Mouse (Mus musculus): ENCODE results near the gene Usf2. TPM values are rescaled to one million over a fixed set of nuclear protein-coding genes. Genes with fewer than 3 reads are reported as not detected.

Gene Usf2
- total RNA-seq (2023): 100 to 1,000 TPM; 148 to 186 TPM

DNA sequence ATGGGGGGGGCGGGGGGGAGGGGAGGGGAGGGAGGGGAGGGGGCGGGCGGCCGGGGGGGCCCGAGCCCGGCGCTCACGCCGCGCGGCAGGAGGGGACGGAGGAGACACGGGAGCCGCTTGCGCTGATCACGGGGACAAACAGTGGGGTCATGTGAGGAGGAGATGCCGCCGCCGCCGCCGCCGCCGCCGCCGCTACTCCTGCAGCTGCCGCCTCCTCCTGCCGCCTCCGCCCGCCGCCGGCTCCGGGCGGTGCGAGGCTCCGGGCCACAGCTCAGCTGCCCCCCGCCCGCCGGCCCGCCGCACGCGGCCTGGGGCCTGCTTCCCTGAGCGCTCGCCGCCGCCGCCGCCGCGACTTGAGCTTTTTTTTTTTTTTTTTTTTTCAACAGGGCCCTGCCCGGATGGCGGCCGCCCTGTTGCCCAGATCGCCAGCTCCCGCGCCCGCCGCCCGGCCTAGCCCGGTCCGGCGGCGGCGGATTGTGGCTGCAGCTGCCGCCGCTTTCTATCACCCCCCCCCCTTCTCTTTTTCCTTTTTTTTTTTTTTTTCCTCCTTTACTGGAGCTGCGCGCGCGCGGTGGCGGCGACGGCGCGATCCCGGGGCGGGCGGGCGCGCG, at the start of gene Usf2:
Usf2 (minus strand) TSS at position 48 of the 611 bp plus-strand sequence.

DNA sequence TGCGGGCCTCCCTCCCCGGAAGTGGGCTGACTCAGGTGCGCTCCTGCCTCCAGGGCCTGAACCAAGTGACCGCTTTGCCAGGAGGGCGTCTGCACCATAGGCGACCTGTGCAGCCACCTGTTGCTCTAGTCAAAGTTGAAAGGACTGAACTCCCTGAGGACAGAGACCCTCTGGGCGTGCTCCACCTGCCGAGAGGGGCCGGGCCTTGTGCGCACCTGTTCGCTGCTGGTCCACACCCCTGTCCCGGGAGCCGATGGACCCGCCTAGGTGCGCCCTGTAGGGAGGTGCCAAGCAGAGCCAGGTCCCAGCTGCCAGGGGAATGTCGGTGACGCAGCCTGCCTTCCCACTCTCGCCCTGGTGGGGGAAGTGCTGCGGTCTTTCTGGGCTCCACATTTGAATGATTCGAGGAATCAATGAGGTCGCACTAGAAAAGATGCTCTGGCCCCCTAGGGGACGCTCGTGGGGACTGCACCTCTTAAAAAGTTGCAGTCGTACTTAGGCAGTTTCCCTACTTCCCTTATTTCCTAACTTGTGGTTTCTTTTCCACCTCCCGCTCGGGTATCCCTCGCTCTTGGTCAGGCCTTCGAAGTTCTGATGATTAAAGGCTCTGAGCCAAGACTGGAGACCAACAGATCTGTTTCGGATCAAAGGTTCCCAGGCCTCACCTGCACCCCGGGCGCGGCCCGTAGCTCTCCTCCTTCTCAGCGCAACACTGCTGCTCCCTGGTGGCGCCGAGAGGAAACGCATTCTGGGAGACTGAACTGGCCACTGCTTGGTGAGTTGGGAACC, 17.1 kb upstream of the Usf2 start, which contains the start of gene Fam187b:
Fam187b (plus strand) TSS at position 290 of the 789 bp plus-strand sequence.

GRCm38 (mm10) chr7:30973251-30973500, 16.6 kb upstream of the Usf2 start, which contains the start of gene Lsr:
Gene Lsr, minus strand, starts transcription at chr7:30973464.

DNA sequence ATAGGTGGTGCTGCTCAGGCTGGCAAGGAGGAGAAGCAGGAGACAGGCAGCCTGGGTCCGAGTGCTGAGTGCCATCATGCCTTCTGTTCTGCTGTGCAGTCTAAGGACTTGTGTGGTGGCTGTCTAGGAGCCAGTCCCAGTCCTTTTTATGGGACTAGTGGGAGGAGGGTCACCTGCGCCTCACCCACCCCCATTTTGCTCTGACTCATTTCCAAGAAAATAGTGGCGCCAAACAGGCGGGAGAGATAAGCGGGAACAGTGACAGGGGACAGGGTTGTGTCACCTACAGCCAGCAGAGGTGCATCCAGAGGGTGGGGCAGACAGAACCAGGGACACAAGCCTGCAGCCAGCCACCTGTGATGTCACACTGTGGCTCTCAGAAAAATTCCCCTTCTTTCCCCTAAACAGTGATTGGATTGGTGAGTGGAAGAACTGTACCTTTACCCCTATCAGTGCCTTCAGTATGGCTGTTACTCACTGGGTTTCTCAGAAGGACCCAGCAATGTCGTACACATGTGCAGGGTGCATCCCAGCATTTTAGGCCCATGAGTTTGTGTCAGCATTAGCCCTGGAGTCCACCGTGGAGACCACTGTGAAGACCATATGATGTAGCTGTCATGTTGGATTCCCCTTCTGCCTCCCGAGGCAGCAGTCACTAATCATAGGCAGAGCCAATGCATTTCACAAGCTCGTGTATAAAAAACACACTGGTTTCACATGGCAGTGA, 12.5 kb downstream of the Usf2 start, which contains the start of gene Hamp:
Hamp (minus strand) TSS at position 124 of the 727 bp plus-strand sequence.

GRCm38 (mm10) chr7:30924581-30924980, 32.0 kb downstream of the Usf2 start, which contains the start of gene Hamp2:
Gene Hamp2, minus strand, starts transcription at chr7:30924681.

DNA sequence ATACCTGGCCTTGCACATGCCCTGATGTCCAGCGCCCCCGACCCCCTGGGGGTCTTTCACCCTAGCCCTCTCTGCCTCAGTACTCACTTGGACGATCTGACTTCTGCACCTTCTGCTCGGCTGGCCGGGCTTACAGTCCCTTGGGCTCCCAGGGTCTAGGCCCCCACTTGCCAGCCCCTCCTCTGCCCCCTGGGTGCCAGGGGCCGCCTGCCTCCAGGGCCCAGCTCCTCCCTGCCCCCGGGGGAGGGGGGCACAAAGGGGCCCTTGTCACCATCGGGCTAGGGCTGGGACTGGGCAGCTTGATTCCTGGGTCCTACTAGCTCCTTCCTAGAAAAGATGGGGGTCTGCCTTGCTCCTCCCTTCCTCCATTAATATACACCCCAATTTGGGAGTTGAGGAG, 41.9 kb downstream of the Usf2 start, which contains the start of gene Mag:
Mag (minus strand) TSS at position 142 of the 400 bp plus-strand sequence.

Other genes starting within 250 kb of the Usf2 start
- not detected for gene Atp4a, start 244.6 kb downstream of the Usf2 start, total RNA-seq (2023)
- 10 to 100 TPM; 51.6 to 63.4 TPM for gene Tmem147, start 227.3 kb downstream of the Usf2 start, total RNA-seq (2023)
- not detected for gene Gapdhs, start 213.1 kb downstream of the Usf2 start, total RNA-seq (2023)
- gene Sbsn, start 205.3 kb downstream of the Usf2 start, total RNA-seq (2023): 1 to 10 TPM; 2.8 to 3.8 TPM
- 1 to 10 TPM in 1 of 2 experiments, not detected in 1; 1.3 TPM for gene Dmkn, start 193.0 kb downstream of the Usf2 start, total RNA-seq (2023)
- not detected for gene Krtdap, start 168.9 kb downstream of the Usf2 start, total RNA-seq (2023)
- 1 to 10 TPM; 1.8 to 2.3 TPM for gene Ffar2, start 133.0 kb downstream of the Usf2 start, total RNA-seq (2023)
- not detected for gene Ffar3, start 100.6 kb downstream of the Usf2 start, total RNA-seq (2023)
- under 1 TPM; 0.12 to 0.18 TPM for gene Ffar1, start 95.2 kb downstream of the Usf2 start, total RNA-seq (2023)
- 10 to 100 TPM; 14.0 to 15.4 TPM for gene Cd22, start 76.5 kb downstream of the Usf2 start, total RNA-seq (2023)
- gene Mag, start 41.9 kb downstream of the Usf2 start, total RNA-seq (2023): 1 to 10 TPM; 3.3 to 3.8 TPM
- gene Hamp2, start 32.1 kb downstream of the Usf2 start, total RNA-seq (2023): 1 to 10 TPM; 1.4 to 4.0 TPM
- gene Hamp, start 12.8 kb downstream of the Usf2 start, total RNA-seq (2023): not detected
- gene Lsr, start 16.7 kb upstream of the Usf2 start, total RNA-seq (2023): 10 to 100 TPM; 13.7 to 19.7 TPM
- 1 to 10 TPM; 1.5 to 2.3 TPM for gene Fam187b, start 17.0 kb upstream of the Usf2 start, total RNA-seq (2023)
- 1,000 to 10,000 TPM; 1,032 to 1,279 TPM for gene Fxyd5, start 85.7 kb upstream of the Usf2 start, total RNA-seq (2023)
- gene Fxyd7, start 94.7 kb upstream of the Usf2 start, total RNA-seq (2023): not detected
- gene Fxyd1, start 100.4 kb upstream of the Usf2 start, total RNA-seq (2023): not detected
- 1 to 10 TPM; 1.7 to 1.9 TPM for gene Lgi4, start 102.5 kb upstream of the Usf2 start, total RNA-seq (2023)
- gene Fxyd3, start 119.9 kb upstream of the Usf2 start, total RNA-seq (2023): not detected
- 10 to 100 TPM in 1 of 2 experiments, 1 to 10 TPM in 1; 9.1 to 15.9 TPM for gene Hpn, start 158.5 kb upstream of the Usf2 start, total RNA-seq (2023)
- gene Scn1b, start 170.2 kb upstream of the Usf2 start, total RNA-seq (2023): 10 to 100 TPM; 23.9 to 35.9 TPM
- gene Gramd1a, start 199.1 kb upstream of the Usf2 start, total RNA-seq (2023): 100 to 1,000 TPM in 1 of 2 experiments, 10 to 100 TPM in 1; 98.0 to 105 TPM